Mouse (Mus musculus): ENCODE results near the gene Nepro.
A peak's percentile ranks its signal among the peaks of the same experiment; 100 is the strongest.

The Nepro gene

DNA sequence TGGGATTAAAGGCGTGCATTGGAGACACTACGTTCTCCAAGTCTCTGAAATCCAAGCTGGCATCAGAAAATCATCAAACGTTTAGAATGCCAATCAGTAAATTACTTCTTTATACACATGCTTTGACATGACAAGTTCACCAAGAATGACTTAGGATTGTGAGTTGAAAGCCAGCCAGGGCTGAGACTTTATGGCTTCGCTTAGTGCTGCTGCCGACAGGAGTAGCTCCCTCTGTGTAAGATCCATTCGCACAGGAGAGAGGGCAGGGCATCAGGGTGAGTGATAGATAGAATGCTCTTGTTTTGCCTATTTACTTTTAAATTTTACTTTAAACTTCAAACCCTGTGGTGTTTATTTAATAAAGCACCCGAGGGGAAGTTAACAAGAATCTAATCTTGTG lies 43.4 kb downstream of the Nepro start:
- DNase-seq (ENCODE audit: low spot score), result no peak

GRCm38 (mm10) chr16:44767967-44768366 lies 43.9 kb downstream of the Nepro start:
- peak; percentile 53 for DNase-seq (ENCODE audit: low spot score)

- no peak for DNase-seq (ENCODE audit: low spot score)
These were observed 48.5 kb downstream of the Nepro start for GRCm38 (mm10) chr16:44772577-44772976.

DNA sequence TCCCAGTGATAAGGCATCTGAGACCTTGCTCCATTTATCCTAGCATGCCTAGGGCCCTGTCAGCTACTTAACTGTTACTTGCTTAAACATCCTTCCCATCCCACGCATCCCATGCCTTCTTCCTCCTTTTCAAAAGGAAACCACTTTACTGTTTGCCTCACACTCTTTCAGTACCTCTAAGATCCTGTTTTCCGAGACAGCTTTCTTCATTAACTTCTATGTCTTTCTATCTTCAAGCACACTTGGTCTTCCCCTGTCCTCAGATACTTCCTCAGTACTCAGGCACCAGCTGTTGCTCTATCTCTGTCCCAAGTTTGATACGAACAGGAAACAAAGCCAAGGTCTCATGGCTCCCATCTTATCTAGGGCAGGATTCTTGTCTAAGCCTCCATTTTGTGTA lies 49.6 kb downstream of the Nepro start:
- DNase-seq (ENCODE audit: low spot score), result no peak

DNA sequence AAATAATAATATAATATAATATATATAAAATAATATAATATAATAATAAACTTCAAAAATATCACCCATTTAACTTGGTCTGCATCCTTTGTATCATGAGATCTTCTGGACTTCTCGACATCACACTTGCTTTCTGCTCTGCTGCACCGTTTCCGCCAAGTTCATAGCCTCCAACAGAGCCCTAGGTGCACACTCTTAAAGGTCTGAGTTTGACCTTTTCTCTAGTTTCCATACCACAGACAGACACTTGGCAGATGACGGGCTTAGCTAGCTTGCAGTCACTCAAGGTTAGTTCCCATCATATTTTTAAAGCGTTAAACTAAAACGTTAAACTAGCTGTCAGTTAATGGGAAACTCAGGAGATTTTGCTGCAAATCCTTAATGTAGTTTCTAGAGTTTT lies 50.1 kb downstream of the Nepro start:
- DNase-seq (ENCODE audit: low spot score), result no peak

DNA sequence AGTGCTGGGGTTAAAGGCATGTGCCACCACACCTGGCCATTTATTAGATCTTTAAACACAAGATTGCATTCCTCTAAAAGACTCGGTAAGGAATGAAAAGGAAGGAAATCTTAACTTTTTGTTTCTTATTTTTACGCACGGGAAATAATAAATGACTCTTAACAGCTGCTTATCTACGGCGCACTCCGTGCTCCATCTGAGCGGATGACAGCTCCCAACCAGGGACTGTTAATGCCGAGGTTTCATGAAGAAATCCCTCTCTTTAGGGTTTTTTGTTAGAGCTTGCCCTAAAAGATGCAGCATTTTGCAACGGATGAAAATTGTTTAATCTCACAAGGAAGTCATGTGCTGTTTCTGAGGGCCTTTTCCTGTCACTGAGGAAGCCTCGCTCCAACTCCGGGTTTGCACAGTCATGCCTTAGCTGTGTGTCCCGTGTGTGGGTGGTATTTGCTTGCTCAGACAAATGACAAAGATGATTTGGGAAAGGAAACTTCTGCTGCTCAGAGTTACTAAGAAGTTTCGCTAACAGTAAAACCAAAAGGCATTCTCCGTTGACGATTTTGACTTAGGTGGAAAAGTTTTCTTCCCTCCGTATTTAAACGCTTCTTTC lies 54.5 kb downstream of the Nepro start:
- no peak for DNase-seq (ENCODE audit: low spot score)

DNA sequence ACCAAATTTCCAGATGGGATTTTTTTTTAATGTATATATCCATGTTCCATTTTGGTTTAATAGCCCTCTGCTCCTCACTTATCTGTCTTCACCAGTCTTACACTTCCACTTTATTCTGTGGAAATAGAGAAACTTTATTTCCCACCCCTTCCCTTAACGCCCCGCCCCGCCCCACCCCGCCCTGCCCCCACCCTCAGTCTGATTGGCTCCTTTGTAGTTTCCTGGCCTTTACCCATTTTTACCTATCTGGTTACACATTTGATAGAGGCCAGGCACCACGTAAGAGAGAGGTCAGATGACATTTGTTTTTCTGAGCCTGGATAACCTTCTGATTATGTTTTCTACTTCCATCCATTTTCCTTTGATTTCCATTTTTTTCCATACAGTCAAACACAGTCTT lies 55.4 kb downstream of the Nepro start:
- no peak for DNase-seq (ENCODE audit: low spot score)

DNA sequence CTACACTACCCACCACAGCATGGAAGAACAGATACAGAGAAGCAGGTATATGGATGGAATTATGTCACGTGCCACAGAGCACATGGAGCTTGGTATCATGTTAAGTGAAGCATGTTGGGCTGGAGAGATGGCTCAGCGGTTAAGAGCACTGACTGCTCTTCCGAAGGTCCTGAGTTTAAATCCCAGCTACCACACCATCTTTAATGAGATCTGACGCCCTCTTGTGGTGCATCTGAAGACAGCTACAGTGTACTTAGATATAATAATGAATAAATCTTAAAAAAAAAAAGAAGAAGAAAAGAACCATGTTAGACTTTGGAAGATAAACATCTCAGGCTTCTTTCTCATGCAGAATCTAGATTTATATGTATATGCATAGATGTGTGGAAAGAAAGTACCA lies 56.6 kb downstream of the Nepro start:
- no peak for DNase-seq (ENCODE audit: low spot score)
